Mouse (Mus musculus) lung, postnatal 0 days (tissue): ENCODE data around the gene Atp2c2.

Source experiments
- CTCF ChIP-seq: IDR thresholded peaks from 2 replicates; pipeline ENCODE4 v1.5.1; 2016; ENCODE audit warnings: antibody characterized with exemption, mild to moderate bottlenecking
- EP300 ChIP-seq: IDR thresholded peaks from 2 replicates; pipeline ENCODE4 v1.6.1; 2016; ENCODE audit warnings: antibody characterized with exemption, mild to moderate bottlenecking, control low read depth

DNA sequence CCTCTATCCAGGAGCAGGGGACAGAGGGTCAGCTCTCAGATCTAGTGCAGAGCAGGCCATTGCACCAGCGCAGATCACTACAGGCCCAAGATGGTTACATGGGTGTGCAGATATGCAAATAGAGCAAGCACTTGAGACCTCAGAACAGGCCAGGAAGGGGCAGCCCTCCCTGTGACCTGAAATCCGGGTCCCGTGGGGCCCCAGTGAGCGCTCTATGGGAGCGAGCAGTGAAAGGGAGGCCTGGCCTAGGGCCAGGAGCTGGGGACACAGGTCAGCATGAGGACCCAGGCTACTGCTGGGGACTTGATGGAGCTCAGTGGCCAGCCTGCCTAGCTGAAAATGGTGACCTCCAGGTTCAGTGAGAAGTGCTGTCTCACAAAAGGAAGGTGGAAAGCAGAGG is 56.7 kb downstream of the Atp2c2 start:
- TF ChIP-seq CTCF, result no peak
- no peak for TF ChIP-seq EP300
